ENCODE assay signal across 19 mouse cellular contexts in the genomic region with DNA sequence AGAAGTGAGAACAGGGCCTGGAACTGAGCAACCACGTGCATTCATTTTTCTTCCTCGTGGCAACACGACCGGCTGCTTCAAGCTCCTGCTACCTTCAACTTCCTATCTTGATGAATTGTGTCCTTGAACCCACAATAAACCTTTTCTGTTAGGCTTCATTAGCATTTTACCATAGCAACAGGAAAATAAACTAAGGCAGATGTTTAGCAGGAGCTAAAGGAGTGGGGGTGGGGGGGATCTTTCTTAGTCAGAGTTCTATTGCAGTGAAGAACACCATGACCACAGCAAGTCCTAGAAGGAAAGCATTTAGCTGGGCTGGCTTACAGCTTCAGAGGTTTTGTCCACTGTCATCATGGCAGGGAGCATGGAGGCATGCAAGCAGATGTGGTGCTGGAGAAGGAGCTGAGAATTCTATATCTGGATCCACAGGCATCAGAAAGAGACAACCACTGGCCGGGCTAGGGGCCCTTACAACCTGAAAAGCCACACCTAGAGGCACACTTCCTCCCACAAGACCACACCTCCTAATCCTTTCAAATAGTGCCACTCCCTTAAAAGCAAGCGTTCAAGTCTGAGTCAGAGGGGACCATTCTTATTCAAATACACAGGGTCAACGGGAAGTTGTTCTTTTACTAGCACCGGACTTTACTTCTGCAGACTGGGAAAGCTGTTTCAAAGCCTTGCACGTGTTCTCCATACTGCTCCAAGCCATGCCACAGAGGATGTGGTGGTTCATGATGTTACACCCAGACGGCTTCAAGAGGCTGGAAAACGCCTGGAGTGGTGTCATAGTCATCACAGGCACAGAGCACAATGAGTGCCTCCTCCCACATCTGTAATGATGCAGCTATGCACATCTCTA.
DNase-seq lines count a peak whose midpoint lies in the region; ATAC-seq and TF ChIP-seq lines count a peak whose summit lies in the region.
"Had no signal": no experiment of that assay in that cellular context is flagged by ENCODE, and none has a peak within 500 bp of the region (broad histone marks: within the 10 kb centered on the region; RNA-seq: fewer than 3 reads in every experiment).

No protein-coding gene starts in this region.

- DNase-seq in embryonic facial prominence, embryonic 11.5 days (ENCODE audit: low spot score), result peak; percentile 12
- DNase-seq in embryonic facial prominence, embryonic 10.5 days (ENCODE audit: low spot score), result no peak
- peak; percentile 69 for DNase-seq in midbrain, embryonic 11.5 days (ENCODE audit: low spot score, missing footprints)
- no peak for DNase-seq in midbrain, embryonic 14.5 days
- DNase-seq in WW6 (ENCODE audit: low read depth, low spot score), result peak; percentile 61
- DNase-seq in hindbrain, postnatal 0 days (ENCODE audit: low spot score), result no peak
- DNase-seq in adrenal gland, adult 2 months, result no peak
- DNase-seq: adrenal gland, postnatal 10 days; cerebellum, adult 18-20 months; cerebellum, adult 9-11 months; gastrocnemius, postnatal 36 days; heart, adult 18-20 months; heart, postnatal 10 days; kidney, adult 18-20 months had no signal

- WGBS in embryonic facial prominence, embryonic 11.5 days, result 78% methylated on average over 11 of the region's 11 CpGs
- WGBS in embryonic facial prominence, embryonic 10.5 days, result 81% methylated on average over 11 of the region's 11 CpGs
- WGBS in midbrain, embryonic 11.5 days, result 72% methylated on average over 11 of the region's 11 CpGs
- WGBS in midbrain, embryonic 14.5 days, result 72% methylated on average over 11 of the region's 11 CpGs
- 67% methylated on average over 11 of the region's 11 CpGs for WGBS in hindbrain, postnatal 0 days

- no peaks in the 10 kb centered on the region for H3K9me3 ChIP-seq in embryonic facial prominence, embryonic 11.5 days (replicated peaks; ENCODE audit: control insufficient read depth, low read length)
- no peaks in the 10 kb centered on the region for H3K9me3 ChIP-seq in embryonic facial prominence, embryonic 10.5 days
- H3K9me3 ChIP-seq in midbrain, embryonic 11.5 days (ENCODE audit: control insufficient read depth, low read length), result no peaks in the 10 kb centered on the region
- no peaks in the 10 kb centered on the region for H3K9me3 ChIP-seq in midbrain, embryonic 14.5 days (ENCODE audit: control insufficient read depth, low read length)
- H3K9me3 ChIP-seq in ES-Bruce4 (replicated peaks; ENCODE audit: control insufficient read depth, insufficient read depth, low read length, poor library complexity, severe bottlenecking), result no peaks in the 10 kb centered on the region
- H3K9me3 ChIP-seq in hindbrain, postnatal 0 days (ENCODE audit: low read length), result no peaks in the 10 kb centered on the region
- H3K9me3 ChIP-seq: forebrain, embryonic 15.5 days; heart, embryonic 10.5 days; hindbrain, embryonic 13.5 days; intestine, embryonic 15.5 days had no signal

- no peak for TF ChIP-seq POLR2A in ES-Bruce4 (IDR thresholded peaks at IDR 0.05; ENCODE audit: insufficient read depth, low read length)

- no peaks in the 10 kb centered on the region for H3K36me3 ChIP-seq in embryonic facial prominence, embryonic 11.5 days (replicated peaks; ENCODE audit: control insufficient read depth, insufficient read depth, low read depth, low read length)
- H3K36me3 ChIP-seq in embryonic facial prominence, embryonic 10.5 days (replicated peaks), result no peaks in the 10 kb centered on the region
- no peaks in the 10 kb centered on the region for H3K36me3 ChIP-seq in midbrain, embryonic 11.5 days (ENCODE audit: control insufficient read depth, insufficient read depth, low read length)
- no peaks in the 10 kb centered on the region for H3K36me3 ChIP-seq in midbrain, embryonic 14.5 days (ENCODE audit: control insufficient read depth, insufficient read depth, low read length)
- no peaks in the 10 kb centered on the region for H3K36me3 ChIP-seq in ES-Bruce4 (ENCODE audit: control insufficient read depth, insufficient read depth, low read length, poor library complexity, severe bottlenecking)
- H3K36me3 ChIP-seq in hindbrain, postnatal 0 days (ENCODE audit: insufficient read depth, low read length), result no peaks in the 10 kb centered on the region
- H3K36me3 ChIP-seq: forebrain, embryonic 15.5 days; heart, embryonic 10.5 days; hindbrain, embryonic 13.5 days; intestine, embryonic 15.5 days had no signal

- no peak overlapping the region for H3K4me3 ChIP-seq in embryonic facial prominence, embryonic 11.5 days (ENCODE audit: low read depth, low read length)
- no peak overlapping the region for H3K4me3 ChIP-seq in embryonic facial prominence, embryonic 10.5 days
- no peak overlapping the region for H3K4me3 ChIP-seq in midbrain, embryonic 11.5 days (ENCODE audit: low read depth, low read length)
- H3K4me3 ChIP-seq in midbrain, embryonic 14.5 days (replicated peaks; ENCODE audit: low read depth, low read length), result no peak overlapping the region
- no peak overlapping the region for H3K4me3 ChIP-seq in ES-Bruce4 (ENCODE audit: low read depth, low read length)
- H3K4me3 ChIP-seq in hindbrain, postnatal 0 days (ENCODE audit: low read length), result no peak overlapping the region
- H3K4me3 ChIP-seq: forebrain, embryonic 15.5 days; heart, embryonic 10.5 days; hindbrain, embryonic 13.5 days; intestine, embryonic 15.5 days had no signal

- H3K4me1 ChIP-seq in embryonic facial prominence, embryonic 11.5 days (ENCODE audit: control insufficient read depth, insufficient read depth, low read length), result no peaks in the 10 kb centered on the region
- H3K4me1 ChIP-seq in embryonic facial prominence, embryonic 10.5 days, result no peaks in the 10 kb centered on the region
- H3K4me1 ChIP-seq in midbrain, embryonic 11.5 days (ENCODE audit: control insufficient read depth, insufficient read depth, low read length), result no peaks in the 10 kb centered on the region
- H3K4me1 ChIP-seq in midbrain, embryonic 14.5 days (ENCODE audit: control insufficient read depth, insufficient read depth, low read length), result peaks cover 3% of the 10 kb centered on the region; the same call in 1 of the 2 replicates
- peaks cover 4% of the 10 kb centered on the region for H3K4me1 ChIP-seq in ES-Bruce4 (ENCODE audit: control insufficient read depth, insufficient read depth, low read length)
- no peaks in the 10 kb centered on the region for H3K4me1 ChIP-seq in hindbrain, postnatal 0 days (ENCODE audit: insufficient read depth, low read length)
- H3K4me1 ChIP-seq: heart, embryonic 10.5 days; intestine, embryonic 15.5 days had no signal

- H3K27ac ChIP-seq in embryonic facial prominence, embryonic 11.5 days (replicated peaks; ENCODE audit: low read depth, low read length), result no peak overlapping the region
- no peak overlapping the region for H3K27ac ChIP-seq in embryonic facial prominence, embryonic 10.5 days (replicated peaks)
- H3K27ac ChIP-seq in midbrain, embryonic 11.5 days (ENCODE audit: low read depth, low read length), result no peak overlapping the region
- no peak overlapping the region for H3K27ac ChIP-seq in midbrain, embryonic 14.5 days (replicated peaks; ENCODE audit: low read depth, low read length)
- peak overlapping the region; percentile 85 for H3K27ac ChIP-seq in ES-Bruce4 (ENCODE audit: insufficient read depth, low read length)
- H3K27ac ChIP-seq in hindbrain, postnatal 0 days, result no peak overlapping the region
- H3K27ac ChIP-seq: forebrain, embryonic 15.5 days; heart, embryonic 10.5 days; hindbrain, embryonic 13.5 days; intestine, embryonic 15.5 days had no signal

- H3K4me2 ChIP-seq in embryonic facial prominence, embryonic 11.5 days (ENCODE audit: low read depth, low read length), result no peak overlapping the region
- no peak overlapping the region for H3K4me2 ChIP-seq in midbrain, embryonic 11.5 days
- no peak overlapping the region for H3K4me2 ChIP-seq in midbrain, embryonic 14.5 days (ENCODE audit: low read length)
- no peak overlapping the region for H3K4me2 ChIP-seq in hindbrain, postnatal 0 days (ENCODE audit: low read depth, low read length)
- H3K4me2 ChIP-seq: forebrain, embryonic 15.5 days; hindbrain, embryonic 13.5 days; intestine, embryonic 15.5 days had no signal

- no peak for ATAC-seq in embryonic facial prominence, embryonic 11.5 days (replicated peaks; ENCODE audit: insufficient number of reproducible peaks, low FRiP score, low TSS enrichment, low read depth)
- ATAC-seq in midbrain, embryonic 11.5 days (ENCODE audit: low FRiP score), result 0 out of 2 replicates have a peak, but pooled peaks have one; percentile 33
- ATAC-seq in midbrain, embryonic 14.5 days (ENCODE audit: low FRiP score, low TSS enrichment), result no peak
- ATAC-seq in hindbrain, postnatal 0 days, result no peak
- ATAC-seq: forebrain, embryonic 15.5 days; intestine, embryonic 15.5 days had no signal

- TF ChIP-seq EP300 in ES-Bruce4 (IDR thresholded peaks at IDR 0.05; ENCODE audit: insufficient read depth, low read depth, low read length), result peak; percentile 68

- H3K9ac ChIP-seq in embryonic facial prominence, embryonic 11.5 days (replicated peaks; ENCODE audit: low read length), result no peak overlapping the region
- H3K9ac ChIP-seq in midbrain, embryonic 11.5 days (ENCODE audit: low read length), result no peak overlapping the region
- H3K9ac ChIP-seq in midbrain, embryonic 14.5 days (replicated peaks; ENCODE audit: low read length), result no peak overlapping the region
- no peak overlapping the region for H3K9ac ChIP-seq in ES-Bruce4 (ENCODE audit: low read depth, poor library complexity, severe bottlenecking)
- no peak overlapping the region for H3K9ac ChIP-seq in hindbrain, postnatal 0 days (replicated peaks; ENCODE audit: low read length)
- H3K9ac ChIP-seq: forebrain, embryonic 15.5 days; hindbrain, embryonic 13.5 days; intestine, embryonic 15.5 days had no signal

- no peaks in the 10 kb centered on the region for H3K27me3 ChIP-seq in embryonic facial prominence, embryonic 11.5 days (ENCODE audit: control insufficient read depth, insufficient read depth, low read length)
- no peaks in the 10 kb centered on the region for H3K27me3 ChIP-seq in embryonic facial prominence, embryonic 10.5 days (replicated peaks; ENCODE audit: low read depth, poor library complexity, severe bottlenecking)
- no peaks in the 10 kb centered on the region for H3K27me3 ChIP-seq in midbrain, embryonic 11.5 days (ENCODE audit: control insufficient read depth, insufficient read depth, low read length)
- no peaks in the 10 kb centered on the region for H3K27me3 ChIP-seq in midbrain, embryonic 14.5 days (ENCODE audit: control insufficient read depth, insufficient read depth, low read length)
- no peaks in the 10 kb centered on the region for H3K27me3 ChIP-seq in ES-Bruce4 (ENCODE audit: control insufficient read depth, insufficient read depth, low read length, poor library complexity, severe bottlenecking)
- H3K27me3 ChIP-seq in hindbrain, postnatal 0 days (ENCODE audit: insufficient read depth, low read length), result no peaks in the 10 kb centered on the region
- H3K27me3 ChIP-seq: forebrain, embryonic 15.5 days; hindbrain, embryonic 13.5 days; intestine, embryonic 15.5 days had no signal

- TF ChIP-seq CTCF in ES-Bruce4 (IDR thresholded peaks at IDR 0.05; ENCODE audit: low read depth, low read length), result no peak
- TF ChIP-seq CTCF in hindbrain, postnatal 0 days (IDR thresholded peaks at IDR 0.05; ENCODE audit: low read depth), result no peak

Comparison
In these comparisons a context has a peak if more than half of its experiments do, and no peak if none do; other contexts are left out.
1. DNase-seq: peak in embryonic facial prominence, embryonic 11.5 days (single experiment), midbrain, embryonic 11.5 days (single experiment) and WW6 (single experiment); none in embryonic facial prominence, embryonic 10.5 days (single experiment), midbrain, embryonic 14.5 days (single experiment), hindbrain, postnatal 0 days (single experiment) and adrenal gland, adult 2 months (single experiment).